Comparison of ENCODE assay signal across 9 mouse cellular contexts in genomic region chr7:109602562-109602961, GRCm38 (mm10).
DNase-seq lines count a peak whose midpoint lies in the region; ATAC-seq lines count a peak whose summit lies in the region.
"Had no signal": no experiment of that assay in that cellular context is flagged by ENCODE, and none has a peak within 500 bp of the region (broad histone marks: within the 10 kb centered on the region; RNA-seq: fewer than 3 reads in every experiment).

No protein-coding gene starts in this region.

- whole genome bisulfite sequencing in heart, embryonic 12.5 days, result 60% methylated on average over 5 of the region's 5 CpGs

- H3K27me3 ChIP-seq in heart, embryonic 12.5 days (replicated peaks), result no peaks in the 10 kb centered on the region
- H3K27me3 ChIP-seq: hindbrain, embryonic 15.5 days had no signal

- H3K9ac ChIP-seq in heart, embryonic 12.5 days, result no peak overlapping the region; the same call in 1 of the 2 replicates
- H3K9ac ChIP-seq: hindbrain, embryonic 15.5 days had no signal

- DNase-seq in c-Kit-positive CD71-positive TER-119-positive erythroid progenitor cells, embryonic 14.5 days (ENCODE audit: low spot score), result peak; percentile 61
- DNase-seq in kidney, postnatal 10 days, result peak; percentile 48
- no peak for DNase-seq in layer of hippocampus, postnatal 10 days (ENCODE audit: low spot score in 2 of 2)
- DNase-seq in left cerebral cortex, adult 9 months (ENCODE audit: low spot score in 2 of 2), result no peak
- DNase-seq in adrenal gland, postnatal 10 days, result no peak

- no peak overlapping the region; the same call in 1 of the 2 replicates for H3K4me2 ChIP-seq in heart, embryonic 12.5 days
- H3K4me2 ChIP-seq: hindbrain, embryonic 15.5 days had no signal

- no peaks in the 10 kb centered on the region for H3K36me3 ChIP-seq in heart, embryonic 12.5 days
- H3K36me3 ChIP-seq: hindbrain, embryonic 15.5 days had no signal

- peak overlapping the region; percentile 83 for H3K27ac ChIP-seq in heart, embryonic 12.5 days (ENCODE audit: poor library complexity, severe bottlenecking)
- H3K27ac ChIP-seq: hindbrain, embryonic 15.5 days had no signal

- peaks cover 51% of the 10 kb centered on the region for H3K4me1 ChIP-seq in heart, embryonic 12.5 days (replicated peaks)
- H3K4me1 ChIP-seq: hindbrain, embryonic 15.5 days had no signal

- no peak overlapping the region for H3K4me3 ChIP-seq in heart, embryonic 12.5 days
- H3K4me3 ChIP-seq: hindbrain, embryonic 15.5 days; megakaryocyte, embryonic 14.5 days had no signal

- no peaks in the 10 kb centered on the region for H3K9me3 ChIP-seq in heart, embryonic 12.5 days (replicated peaks)
- H3K9me3 ChIP-seq: hindbrain, embryonic 15.5 days; megakaryocyte, embryonic 14.5 days had no signal

- ATAC-seq in heart, embryonic 12.5 days (ENCODE audit: insufficient number of reproducible peaks, low FRiP score), result 0 out of 2 replicates have a peak, but pooled peaks have one; percentile 44
- ATAC-seq in megakaryocyte progenitor cell, adult 5-6 weeks (replicated peaks; ENCODE audit: poor library complexity), result peak; percentile 89

Comparison
In these comparisons a context has a peak if more than half of its experiments do, and no peak if none do; other contexts are left out.
1. DNase-seq: peak in c-Kit-positive CD71-positive TER-119-positive erythroid progenitor cells, embryonic 14.5 days (single experiment) and kidney, postnatal 10 days (single experiment); none in layer of hippocampus, postnatal 10 days (0 of 2), left cerebral cortex, adult 9 months (0 of 2) and adrenal gland, postnatal 10 days (single experiment).